Mouse (Mus musculus) myocyte (in vitro differentiated cells): ENCODE measurements at regions not wholly inside any gene's neighbourhood (a gene's known extent, or its start where the extent isn't known, plus 50 kb on each side); places are given as distances from the start of the nearest gene placed in this dataset.

Experiments
- CEBPB ChIP-seq: IDR thresholded peaks from 2 replicates; pipeline ENCODE4 v1.6.1; 2011; ENCODE audit warnings: mild to moderate bottlenecking, moderate library complexity; ENCODE audit not compliant: poor library complexity, insufficient read depth, severe bottlenecking
- E2F4 ChIP-seq: IDR thresholded peaks from one replicate; pipeline ENCODE4 v1.6.1; 2011; ENCODE audit warnings: mild to moderate bottlenecking, control low read depth, moderate library complexity; ENCODE audit not compliant: insufficient read depth
- POLR2A ChIP-seq: IDR thresholded peaks from one replicate; pipeline ENCODE4 v1.6.1; 2011; ENCODE audit warnings: low read depth, mild to moderate bottlenecking, control low read depth, moderate library complexity; ENCODE audit not compliant: insufficient read length
- POLR2AphosphoS2 ChIP-seq: IDR thresholded peaks from one replicate; pipeline ENCODE4 v1.6.1; 2011; ENCODE audit warnings: low read depth, control low read depth; ENCODE audit not compliant: insufficient read length
- TCF12 ChIP-seq: IDR thresholded peaks from one replicate; pipeline ENCODE4 v1.6.1; 2011; ENCODE audit warnings: mild to moderate bottlenecking, control low read depth; ENCODE audit not compliant: poor library complexity, insufficient read depth, severe bottlenecking
- USF1 ChIP-seq: IDR thresholded peaks from one replicate; pipeline ENCODE4 v1.6.1; 2011; ENCODE audit warnings: low read depth, mild to moderate bottlenecking, control low read depth, moderate library complexity

DNA sequence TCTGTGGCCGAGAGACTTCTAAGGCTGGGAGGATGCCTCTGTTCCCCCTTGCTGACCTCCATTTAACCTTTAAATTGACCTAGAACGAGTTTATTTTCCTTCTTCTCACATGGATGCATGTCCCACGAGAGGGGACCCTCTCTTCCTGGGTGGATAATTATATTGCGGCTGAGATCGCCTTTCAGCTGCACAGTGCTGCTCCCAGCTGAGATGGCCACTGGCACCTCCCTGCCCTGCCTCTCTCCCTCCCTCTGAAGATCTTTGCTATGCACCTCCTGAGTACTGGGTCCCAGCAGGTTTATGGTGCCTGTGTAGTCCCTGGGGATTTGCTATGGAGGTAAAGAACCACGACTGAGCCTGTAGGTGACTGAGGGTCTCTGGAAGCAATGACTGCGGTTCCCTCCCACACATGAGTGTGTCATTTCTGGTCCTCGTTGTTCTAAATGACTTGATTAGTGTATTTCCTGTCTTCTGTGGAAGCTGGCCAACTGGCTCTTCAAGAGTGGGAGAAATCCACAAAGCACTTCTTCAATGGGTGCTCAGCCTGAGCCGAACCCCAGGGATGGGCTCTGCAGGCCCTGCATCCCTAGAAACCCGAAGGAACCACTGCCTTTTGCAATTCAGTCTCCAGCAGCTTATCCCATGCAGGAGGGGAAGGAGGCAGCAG is 275.9 kb downstream of the Tshz3 start:
- TF ChIP-seq POLR2AphosphoS2 (no peak), USF1 (no peak), POLR2A (no peak), CEBPB (no peak), TCF12 (no peak), E2F4 (no peak)
